Mouse (Mus musculus) forebrain, embryonic 11.5 days (tissue): ENCODE measurements around the gene Sash1. TPM values are rescaled to one million over a fixed set of nuclear protein-coding genes. Genes with fewer than 3 reads are reported as not detected.

Source experiments
- ATAC-seq: fragments of 200-750 bp; cut with Nextera tagmentation; replicated peaks from 2 replicates; pipeline ENCODE4 v1.8.0; 2017; ENCODE audit warnings: moderate TSS enrichment; ENCODE audit not compliant: low FRiP score
- DNase-seq: peaks from one replicate; pipeline ENCODE4 v3.0.0-alpha.2; 2017; ENCODE audit warnings: low spot score
- H3K27ac ChIP-seq: fragments of 300-500 bp; sonication (generic); 2 replicates; pipeline ENCODE4 v1.5.1; 2014; ENCODE audit warnings: low read depth, low read length
- H3K27me3 ChIP-seq: fragments of 300-500 bp; sonication (generic); 2 replicates; pipeline ENCODE4 v1.6.1; 2014; ENCODE audit warnings: mild to moderate bottlenecking, low read length, mixed read lengths; ENCODE audit not compliant: control insufficient read depth, insufficient read depth
- H3K36me3 ChIP-seq: fragments of 300-500 bp; sonication (generic); 2 replicates; pipeline ENCODE4 v1.6.1; 2014; ENCODE audit warnings: mild to moderate bottlenecking, low read length, moderate library complexity, mixed read lengths; ENCODE audit not compliant: control insufficient read depth, insufficient read depth
- H3K4me1 ChIP-seq: fragments of 300-500 bp; sonication (generic); replicated peaks from 2 replicates; pipeline ENCODE4 v1.6.1; 2014; ENCODE audit warnings: low read length, mixed read lengths; ENCODE audit not compliant: control insufficient read depth, insufficient read depth
- H3K4me2 ChIP-seq: fragments of 300-500 bp; sonication (generic); 2 replicates; pipeline ENCODE4 v1.6.1; 2014; ENCODE audit warnings: low read depth, mild to moderate bottlenecking, low read length, moderate library complexity, mixed read lengths; ENCODE audit not compliant: severe bottlenecking
- H3K4me3 ChIP-seq: fragments of 300-500 bp; sonication (generic); 2 replicates; pipeline ENCODE4 v1.5.1; 2014; ENCODE audit warnings: low read depth, low read length
- H3K9ac ChIP-seq: fragments of 300-500 bp; sonication (generic); 2 replicates; pipeline ENCODE4 v1.6.1; 2014; ENCODE audit warnings: low read length
- H3K9me3 ChIP-seq: fragments of 300-500 bp; sonication (generic); 2 replicates; pipeline ENCODE4 v1.6.1; 2016; ENCODE audit warnings: low read length, mixed read lengths; ENCODE audit not compliant: control insufficient read depth
- WGBS: fragments of 180-500 bp; shearing (Covaris S2); extraction: QIAGEN DNeasy Blood & Tissue Kit; methylation state at CpG from one replicate; pipeline ENCODE4 v1.1.7; 2014; 5-methylcytosine and 5-hydroxymethylcytosine counted together
- polyA plus RNA-seq: library from polyadenylated mRNA; unstranded; fragments of >200 nt; fragmentation: Nextera tagmentation; extraction: Ambion mirVana; gene quantifications from 2 replicates; pipeline ENCODE4 v1.2.1, GENCODE M21; 2014

Sash1 gene
- polyA plus RNA-seq, 1 experiment from 2014 or later = 2.2 TPM

DNA sequence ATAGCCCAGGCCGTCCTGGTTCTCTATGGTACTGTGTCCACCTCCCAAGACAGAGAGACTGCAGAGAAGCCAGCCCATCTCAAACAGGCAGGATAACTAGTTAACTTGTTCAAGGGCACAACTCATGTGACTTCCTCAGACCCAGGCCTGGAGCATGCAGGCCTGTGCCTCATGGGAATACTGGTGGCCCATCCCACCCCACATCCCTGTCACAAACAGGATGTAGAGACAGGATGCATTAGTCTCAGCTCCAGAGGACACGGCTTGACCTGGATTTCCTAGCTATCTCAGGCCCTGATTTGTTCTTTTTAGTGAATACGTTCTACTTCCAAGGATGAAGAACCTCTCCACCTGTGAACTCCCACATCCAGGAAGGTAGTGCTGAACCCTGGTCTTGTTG, 80.5 kb downstream of the Sash1 start:
- no peaks in the 10 kb centered on the region for H3K9me3 ChIP-seq
- 86% methylated on average over 3 of the region's 3 CpGs for WGBS

DNA sequence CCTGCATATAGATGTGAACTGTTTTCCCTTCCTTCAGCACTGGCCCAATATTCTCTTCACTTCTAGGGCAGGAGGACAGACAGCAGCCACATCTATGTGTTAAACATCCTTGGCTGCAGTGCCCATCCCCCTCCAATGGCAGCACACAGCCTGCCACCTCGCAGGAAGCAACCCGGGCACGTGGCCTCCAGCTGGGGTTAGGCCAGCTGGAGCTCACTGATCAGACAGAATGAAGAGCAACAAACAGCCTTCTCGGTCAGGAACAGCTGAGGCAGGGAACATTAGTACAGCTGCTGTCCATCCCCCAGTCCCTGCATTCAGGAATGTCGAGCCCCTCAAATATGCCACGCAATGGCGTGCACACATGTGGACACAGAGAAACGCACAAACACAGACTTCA, 81.6 kb downstream of the Sash1 start:
- 52% methylated on average over 8 of the region's 8 CpGs for WGBS
- DNase-seq = no peak
- no peak overlapping the region for H3K4me3 ChIP-seq

More for the DNA sequence above, 80.5 kb downstream of the Sash1 start:
- Histone ChIP-seq H3K9ac (no peak overlapping the region), H3K4me1 (peaks cover 10% of the 10 kb centered on the region; the same call in 1 of the 2 replicates), H3K36me3 (no peaks in the 10 kb centered on the region), H3K4me3 (no peak overlapping the region), H3K27ac (no peak overlapping the region), H3K27me3 (no peaks in the 10 kb centered on the region), H3K4me2 (no peak overlapping the region)
- DNase-seq = no peak
- no peak for ATAC-seq

GRCm38 (mm10) chr10:8801719-8802347, 84.0 kb downstream of the Sash1 start:
- ATAC-seq = no peak; the same call in 1 of the 2 replicates
- Histone ChIP-seq H3K27ac (no peak overlapping the region), H3K4me1 (peaks cover 10% of the 10 kb centered on the region; the same call in 1 of the 2 replicates), H3K9ac (no peak overlapping the region), H3K4me3 (no peak overlapping the region), H3K9me3 (peaks cover 5% of the 10 kb centered on the region; the same call in 1 of the 2 replicates), H3K36me3 (no peaks in the 10 kb centered on the region; the same call in 1 of the 2 replicates), H3K4me2 (no peak overlapping the region), H3K27me3 (no peaks in the 10 kb centered on the region)
- WGBS = 83% methylated on average over 12 of the region's 12 CpGs
- no peak for DNase-seq

More for the DNA sequence above, 81.6 kb downstream of the Sash1 start:
- Histone ChIP-seq H3K9me3 (peaks cover 1% of the 10 kb centered on the region; the same call in 1 of the 2 replicates), H3K27ac (no peak overlapping the region), H3K36me3 (no peaks in the 10 kb centered on the region), H3K4me2 (no peak overlapping the region), H3K9ac (no peak overlapping the region), H3K27me3 (no peaks in the 10 kb centered on the region), H3K4me1 (peaks cover 10% of the 10 kb centered on the region; the same call in 1 of the 2 replicates)
- ATAC-seq = no peak

GRCm38 (mm10) chr10:8801139-8801613, 84.7 kb downstream of the Sash1 start:
- Histone ChIP-seq H3K4me1 (peaks cover 10% of the 10 kb centered on the region; the same call in 1 of the 2 replicates), H3K27me3 (no peaks in the 10 kb centered on the region), H3K4me2 (peak overlapping the region; percentile 22; the same call in 1 of the 2 replicates), H3K36me3 (no peaks in the 10 kb centered on the region; the same call in 1 of the 2 replicates), H3K9me3 (peaks cover 5% of the 10 kb centered on the region; the same call in 1 of the 2 replicates), H3K4me3 (no peak overlapping the region), H3K27ac (no peak overlapping the region), H3K9ac (no peak overlapping the region)
- DNase-seq = peak; percentile 59
- 19% methylated on average over 14 of the region's 14 CpGs for WGBS
- ATAC-seq = peak; percentile 49; the same call in 1 of the 2 replicates

DNA sequence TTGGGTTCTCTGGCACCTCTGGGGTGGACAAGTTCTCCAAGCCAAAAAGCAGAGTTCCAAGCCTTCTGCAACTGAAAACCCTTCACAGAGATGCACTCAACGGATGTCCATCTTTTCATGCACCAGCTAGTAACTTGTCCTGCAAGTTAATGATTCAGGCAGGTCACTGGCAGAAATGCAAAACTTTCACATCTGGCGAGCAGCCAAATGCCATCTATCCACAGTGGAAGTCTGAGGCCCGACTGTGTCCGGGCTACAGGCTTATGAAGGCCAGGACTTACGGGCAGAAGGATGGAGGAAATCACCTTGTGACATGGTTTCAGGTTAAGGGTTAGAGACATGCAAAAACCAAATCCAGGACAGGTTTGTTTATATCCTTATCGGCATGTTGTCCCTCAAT, 88.0 kb downstream of the Sash1 start:
- no peak overlapping the region for H3K27ac ChIP-seq
- H3K36me3 ChIP-seq = no peaks in the 10 kb centered on the region; the same call in 1 of the 2 replicates
- H3K9ac ChIP-seq = no peak overlapping the region
- ATAC-seq (no peak), DNase-seq (no peak)
- no peak overlapping the region for H3K4me3 ChIP-seq
- H3K4me1 ChIP-seq = peaks cover 9% of the 10 kb centered on the region; the same call in 1 of the 2 replicates
- peaks cover 5% of the 10 kb centered on the region; the same call in 1 of the 2 replicates for H3K9me3 ChIP-seq
- WGBS = 95% methylated on average over 6 of the region's 6 CpGs
- H3K27me3 ChIP-seq = no peaks in the 10 kb centered on the region
- H3K4me2 ChIP-seq = no peak overlapping the region

DNA sequence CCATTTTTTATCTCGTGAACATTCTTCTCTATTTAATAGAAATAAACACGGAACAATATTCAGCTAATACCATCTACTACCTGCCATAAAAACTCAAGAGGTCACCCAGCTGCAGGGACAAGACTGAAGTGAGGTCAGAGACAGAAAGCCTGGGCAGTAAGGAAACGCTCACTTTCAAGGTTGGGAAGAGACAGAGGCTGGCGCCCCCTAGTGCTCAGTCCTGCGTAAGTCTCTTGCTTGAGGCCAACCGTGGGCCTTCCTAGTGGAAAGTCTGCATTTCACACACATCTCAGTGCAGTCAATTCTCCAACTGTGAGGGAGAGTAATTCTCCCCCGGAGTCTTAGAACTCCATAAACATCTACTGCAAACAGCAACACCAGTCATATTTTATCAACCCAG, 90.5 kb downstream of the Sash1 start:
- H3K4me3 ChIP-seq = no peak overlapping the region
- no peaks in the 10 kb centered on the region for H3K27me3 ChIP-seq
- H3K4me1 ChIP-seq = no peaks in the 10 kb centered on the region
- no peak overlapping the region for H3K4me2 ChIP-seq
- peak; percentile 46; the same call in 1 of the 2 replicates for ATAC-seq
- peak; percentile 86 for DNase-seq
- 43% methylated on average over 7 of the region's 7 CpGs for WGBS
- H3K9ac ChIP-seq = no peak overlapping the region
- H3K36me3 ChIP-seq = no peaks in the 10 kb centered on the region; the same call in 1 of the 2 replicates
- H3K27ac ChIP-seq = no peak overlapping the region
- peaks cover 5% of the 10 kb centered on the region; the same call in 1 of the 2 replicates for H3K9me3 ChIP-seq

- Histone ChIP-seq H3K4me2 (no peak overlapping the region), H3K9me3 (no peaks in the 10 kb centered on the region), H3K36me3 (no peaks in the 10 kb centered on the region), H3K9ac (no peak overlapping the region), H3K4me3 (no peak overlapping the region), H3K4me1 (no peaks in the 10 kb centered on the region), H3K27ac (no peak overlapping the region), H3K27me3 (no peaks in the 10 kb centered on the region)
- DNase-seq = peak; percentile 69
- 76% methylated on average over 5 of the region's 5 CpGs for WGBS
- 0 out of 2 replicates have a peak, but pooled peaks have one; percentile 27 for ATAC-seq
Observed at GRCm38 (mm10) chr10:8792412-8792811, 93.5 kb downstream of the Sash1 start.

DNA sequence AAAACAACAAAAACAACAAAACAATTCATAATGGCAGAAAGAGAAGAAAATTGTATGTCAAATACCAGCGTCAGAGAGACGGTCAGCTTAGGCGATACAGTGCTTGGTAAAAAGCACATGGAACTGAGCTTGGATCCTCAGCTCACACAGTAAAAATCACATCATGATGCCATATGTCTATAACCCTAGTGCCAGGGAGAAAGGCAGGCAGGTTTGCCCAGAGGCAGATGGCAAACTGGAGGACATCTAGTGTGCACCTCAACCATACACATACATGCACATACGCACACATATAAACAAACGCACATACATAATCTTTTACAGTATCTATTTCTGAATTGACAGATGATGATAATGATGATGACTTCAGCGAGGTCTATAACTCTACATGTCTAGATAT, 96.8 kb downstream of the Sash1 start:
- ATAC-seq (no peak), DNase-seq (no peak)
- Histone ChIP-seq H3K4me1 (no peaks in the 10 kb centered on the region; the same call in 1 of the 2 replicates), H3K9me3 (no peaks in the 10 kb centered on the region), H3K9ac (no peak overlapping the region), H3K4me3 (no peak overlapping the region), H3K36me3 (no peaks in the 10 kb centered on the region), H3K4me2 (no peak overlapping the region), H3K27me3 (no peaks in the 10 kb centered on the region), H3K27ac (no peak overlapping the region)
- WGBS = 94% methylated on average over 6 of the region's 6 CpGs
